Mouse (Mus musculus): Measurements from ENCODE around the gene Fbxw21. TPM values are rescaled to one million over a fixed set of nuclear protein-coding genes. Genes with fewer than 3 reads are reported as not detected.

Gene Fbxw21
- polyA plus RNA-seq, 1 experiment from 2014 or later, result not detected

DNA sequence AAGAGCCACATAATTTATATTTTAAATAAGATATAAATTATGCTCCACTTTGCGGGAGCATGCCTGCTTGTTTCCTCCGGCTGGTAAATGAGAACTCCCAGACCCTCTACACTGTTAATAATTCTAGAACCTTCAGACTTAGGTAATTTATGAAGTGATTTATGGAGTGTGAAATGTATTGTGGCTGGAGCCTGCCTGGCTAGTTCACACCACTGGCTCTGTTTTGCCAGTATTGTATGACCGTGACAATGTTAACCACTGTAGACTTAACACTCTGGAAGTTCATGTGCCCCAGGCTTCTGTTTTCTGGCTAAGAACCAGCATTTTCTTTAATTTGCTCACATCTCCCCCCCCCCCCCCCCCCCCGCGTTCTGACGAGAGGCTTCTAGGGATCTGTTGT, 54.5 kb downstream of the Fbxw21 start:
- Histone ChIP-seq H3K4me1 (ENCODE audit: control insufficient read depth, insufficient read depth, low read length) (0 out of 2 replicates have a peak, but pooled peaks cover 4% of the 10 kb centered on the region), H3K4me2 (replicated peaks; ENCODE audit: low read depth, low read length) (no peak overlapping the region), H3K9ac (replicated peaks; ENCODE audit: low read depth, low read length) (no peak overlapping the region), H3K27ac (ENCODE audit: low read length) (no peak overlapping the region), H3K36me3 (ENCODE audit: control insufficient read depth, insufficient read depth, low read length) (peaks cover 77% of the 10 kb centered on the region), H3K9me3 (ENCODE audit: control insufficient read depth, low read depth, low read length) (no peaks in the 10 kb centered on the region), H3K4me3 (ENCODE audit: low read depth, low read length) (no peak overlapping the region), H3K27me3 (ENCODE audit: control insufficient read depth, insufficient read depth, low read length) (no peaks in the 10 kb centered on the region)
- 57% methylated on average over 6 of the region's 6 CpGs for WGBS
- ATAC-seq (ENCODE audit: insufficient number of reproducible peaks, insufficient read depth, low FRiP score, low read depth), result no peak

DNA sequence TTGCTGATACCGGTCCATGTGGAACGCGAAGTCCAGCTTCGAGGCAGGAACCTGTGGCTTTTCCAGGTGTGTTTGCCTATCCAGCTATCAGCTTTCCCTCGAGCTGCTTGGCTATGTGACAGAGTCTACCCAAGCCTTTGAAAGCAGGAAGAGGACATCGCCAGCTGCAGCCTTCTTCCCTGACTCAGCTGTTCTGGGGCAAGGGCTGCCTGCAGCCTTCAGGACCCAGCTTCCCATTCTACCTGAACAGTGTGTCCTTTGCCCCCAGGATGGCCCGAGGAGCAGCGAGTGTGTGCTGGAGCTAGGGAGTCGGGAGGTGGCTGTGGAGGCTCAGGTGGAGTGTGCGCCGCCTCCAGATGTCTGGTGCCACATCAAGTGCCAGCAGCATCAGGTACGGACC, 56.2 kb downstream of the Fbxw21 start:
- WGBS, result 94% methylated on average over 12 of the region's 12 CpGs
- H3K4me1 ChIP-seq (ENCODE audit: control insufficient read depth, insufficient read depth, low read length), result 0 out of 2 replicates have a peak, but pooled peaks cover 4% of the 10 kb centered on the region
- peaks cover 69% of the 10 kb centered on the region for H3K36me3 ChIP-seq (ENCODE audit: control insufficient read depth, insufficient read depth, low read length)

GRCm38 (mm10) chr9:109105011-109105410, 56.8 kb downstream of the Fbxw21 start:
- no peak for ATAC-seq (ENCODE audit: insufficient number of reproducible peaks, insufficient read depth, low FRiP score, low read depth)

More for the DNA sequence above, 56.2 kb downstream of the Fbxw21 start:
- no peak for ATAC-seq (ENCODE audit: insufficient number of reproducible peaks, insufficient read depth, low FRiP score, low read depth)
- Histone ChIP-seq H3K9me3 (ENCODE audit: control insufficient read depth, low read depth, low read length) (no peaks in the 10 kb centered on the region), H3K4me3 (ENCODE audit: low read depth, low read length) (no peak overlapping the region), H3K27me3 (ENCODE audit: control insufficient read depth, insufficient read depth, low read length) (no peaks in the 10 kb centered on the region), H3K4me2 (replicated peaks; ENCODE audit: low read depth, low read length) (no peak overlapping the region), H3K9ac (replicated peaks; ENCODE audit: low read depth, low read length) (no peak overlapping the region), H3K27ac (ENCODE audit: low read length) (no peak overlapping the region)

GRCm38 (mm10) chr9:109104083-109104482, 57.8 kb downstream of the Fbxw21 start:
- no peaks in the 10 kb centered on the region for H3K9me3 ChIP-seq (ENCODE audit: control insufficient read depth, low read depth, low read length)
- no peak overlapping the region for H3K27ac ChIP-seq (ENCODE audit: low read length)
- ATAC-seq (ENCODE audit: insufficient number of reproducible peaks, insufficient read depth, low FRiP score, low read depth), result no peak
- H3K9ac ChIP-seq (replicated peaks; ENCODE audit: low read depth, low read length), result no peak overlapping the region
- 91% methylated on average over 9 of the region's 9 CpGs for WGBS
- no peak overlapping the region for H3K4me2 ChIP-seq (replicated peaks; ENCODE audit: low read depth, low read length)
- H3K27me3 ChIP-seq (ENCODE audit: control insufficient read depth, insufficient read depth, low read length), result no peaks in the 10 kb centered on the region
- H3K4me3 ChIP-seq (ENCODE audit: low read depth, low read length), result no peak overlapping the region
- H3K4me1 ChIP-seq (ENCODE audit: control insufficient read depth, insufficient read depth, low read length), result peaks cover 15% of the 10 kb centered on the region; the same call in 1 of the 2 replicates
- H3K36me3 ChIP-seq (ENCODE audit: control insufficient read depth, insufficient read depth, low read length), result peaks cover 68% of the 10 kb centered on the region

More at GRCm38 (mm10) chr9:109105011-109105410, 56.8 kb downstream of the Fbxw21 start:
- Histone ChIP-seq H3K27me3 (ENCODE audit: control insufficient read depth, insufficient read depth, low read length) (no peaks in the 10 kb centered on the region), H3K4me1 (ENCODE audit: control insufficient read depth, insufficient read depth, low read length) (peaks cover 6% of the 10 kb centered on the region; the same call in 1 of the 2 replicates), H3K27ac (ENCODE audit: low read length) (no peak overlapping the region), H3K9me3 (ENCODE audit: control insufficient read depth, low read depth, low read length) (no peaks in the 10 kb centered on the region), H3K4me3 (ENCODE audit: low read depth, low read length) (no peak overlapping the region), H3K4me2 (replicated peaks; ENCODE audit: low read depth, low read length) (no peak overlapping the region), H3K36me3 (ENCODE audit: control insufficient read depth, insufficient read depth, low read length) (peaks cover 67% of the 10 kb centered on the region), H3K9ac (replicated peaks; ENCODE audit: low read depth, low read length) (no peak overlapping the region)
- 80% methylated on average over 12 of the region's 12 CpGs for WGBS

- peaks cover 60% of the 10 kb centered on the region for H3K36me3 ChIP-seq (ENCODE audit: control insufficient read depth, insufficient read depth, low read length)
- WGBS, result 73% methylated on average over 7 of the region's 7 CpGs
Measured at GRCm38 (mm10) chr9:109103250-109103649, 58.6 kb downstream of the Fbxw21 start.

DNA sequence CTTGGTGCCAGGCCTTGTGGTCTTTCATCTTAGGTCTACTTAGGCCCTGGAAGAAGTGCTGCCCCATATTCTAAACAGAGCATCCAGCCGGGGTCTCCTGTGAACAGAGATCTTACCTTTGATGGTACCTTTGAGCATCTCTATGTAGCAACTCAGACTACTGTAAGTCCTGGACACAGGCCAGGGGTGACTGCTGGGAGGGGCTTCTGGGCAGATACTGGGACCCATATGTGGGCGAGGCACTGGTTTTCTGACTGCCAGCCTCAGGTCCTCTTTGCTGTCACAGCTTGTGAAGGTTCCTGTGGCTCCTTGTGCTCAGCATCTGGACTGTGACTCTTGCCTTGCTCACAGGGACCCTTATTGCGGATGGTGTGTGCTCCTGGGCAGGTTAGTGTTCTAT, 59.3 kb downstream of the Fbxw21 start:
- Histone ChIP-seq H3K9me3 (ENCODE audit: control insufficient read depth, low read depth, low read length) (no peaks in the 10 kb centered on the region), H3K4me2 (replicated peaks; ENCODE audit: low read depth, low read length) (no peak overlapping the region), H3K4me3 (ENCODE audit: low read depth, low read length) (no peak overlapping the region), H3K9ac (replicated peaks; ENCODE audit: low read depth, low read length) (no peak overlapping the region), H3K36me3 (ENCODE audit: control insufficient read depth, insufficient read depth, low read length) (peaks cover 52% of the 10 kb centered on the region), H3K27me3 (ENCODE audit: control insufficient read depth, insufficient read depth, low read length) (no peaks in the 10 kb centered on the region), H3K4me1 (ENCODE audit: control insufficient read depth, insufficient read depth, low read length) (peaks cover 30% of the 10 kb centered on the region), H3K27ac (ENCODE audit: low read length) (no peak overlapping the region)
- WGBS, result 95% methylated on average over 3 of the region's 3 CpGs
- ATAC-seq (ENCODE audit: insufficient number of reproducible peaks, insufficient read depth, low FRiP score, low read depth), result no peak

More at GRCm38 (mm10) chr9:109103250-109103649, 58.6 kb downstream of the Fbxw21 start:
- no peak overlapping the region for H3K9ac ChIP-seq (replicated peaks; ENCODE audit: low read depth, low read length)
- H3K4me3 ChIP-seq (ENCODE audit: low read depth, low read length), result no peak overlapping the region
- no peak overlapping the region for H3K4me2 ChIP-seq (replicated peaks; ENCODE audit: low read depth, low read length)
- peaks cover 24% of the 10 kb centered on the region for H3K4me1 ChIP-seq (ENCODE audit: control insufficient read depth, insufficient read depth, low read length)
- no peak overlapping the region for H3K27ac ChIP-seq (ENCODE audit: low read length)
- no peaks in the 10 kb centered on the region for H3K27me3 ChIP-seq (ENCODE audit: control insufficient read depth, insufficient read depth, low read length)
- no peaks in the 10 kb centered on the region for H3K9me3 ChIP-seq (ENCODE audit: control insufficient read depth, low read depth, low read length)
- no peak for ATAC-seq (ENCODE audit: insufficient number of reproducible peaks, insufficient read depth, low FRiP score, low read depth)

GRCm38 (mm10) chr9:109101933-109102445, 59.9 kb downstream of the Fbxw21 start:
- peaks cover 36% of the 10 kb centered on the region for H3K4me1 ChIP-seq (ENCODE audit: control insufficient read depth, insufficient read depth, low read length)

DNA sequence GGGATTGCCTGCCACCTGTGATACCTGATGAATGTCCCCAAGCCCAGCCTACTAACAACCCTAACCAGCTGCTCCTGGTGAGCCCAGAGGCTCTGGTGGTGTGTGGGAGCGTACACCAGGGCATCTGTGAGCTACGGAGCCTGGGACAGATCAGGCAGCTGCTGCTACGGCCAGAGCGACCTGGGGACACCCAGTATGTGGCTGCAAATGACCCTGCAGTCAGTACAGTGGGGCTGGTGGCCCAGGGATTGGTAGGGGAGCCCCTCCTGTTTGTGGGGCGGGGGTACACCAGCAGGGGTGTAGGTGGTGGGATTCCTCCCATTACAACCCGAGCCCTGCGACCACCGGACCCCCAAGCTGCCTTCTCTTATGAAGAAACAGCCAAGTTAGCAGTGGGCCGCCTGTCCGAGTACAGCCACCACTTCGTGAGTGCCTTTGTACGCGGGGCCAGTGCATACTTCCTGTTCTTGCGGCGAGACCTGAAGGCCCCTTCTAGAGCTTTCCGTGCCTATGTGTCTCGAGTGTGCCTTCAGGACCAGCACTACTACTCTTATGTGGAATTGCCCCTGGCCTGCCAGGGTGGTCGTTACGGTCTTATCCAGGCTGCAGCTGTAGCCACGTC, 61.4 kb downstream of the Fbxw21 start:
- peaks cover 40% of the 10 kb centered on the region for H3K36me3 ChIP-seq (ENCODE audit: control insufficient read depth, insufficient read depth, low read length)
- no peak overlapping the region for H3K27ac ChIP-seq (ENCODE audit: low read length)
- H3K9ac ChIP-seq (replicated peaks; ENCODE audit: low read depth, low read length), result no peak overlapping the region
- no peaks in the 10 kb centered on the region for H3K9me3 ChIP-seq (ENCODE audit: control insufficient read depth, low read depth, low read length)
- no peak for ATAC-seq (ENCODE audit: insufficient number of reproducible peaks, insufficient read depth, low FRiP score, low read depth)
- 91% methylated on average over 20 of the region's 20 CpGs for WGBS
- H3K27me3 ChIP-seq (ENCODE audit: control insufficient read depth, insufficient read depth, low read length), result no peaks in the 10 kb centered on the region
- peaks cover 44% of the 10 kb centered on the region for H3K4me1 ChIP-seq (ENCODE audit: control insufficient read depth, insufficient read depth, low read length)
- H3K4me3 ChIP-seq (ENCODE audit: low read depth, low read length), result no peak overlapping the region
- no peak overlapping the region for H3K4me2 ChIP-seq (replicated peaks; ENCODE audit: low read depth, low read length)

More at GRCm38 (mm10) chr9:109101933-109102445, 59.9 kb downstream of the Fbxw21 start:
- Histone ChIP-seq H3K4me3 (ENCODE audit: low read depth, low read length) (no peak overlapping the region), H3K9me3 (ENCODE audit: control insufficient read depth, low read depth, low read length) (no peaks in the 10 kb centered on the region), H3K36me3 (ENCODE audit: control insufficient read depth, insufficient read depth, low read length) (peaks cover 52% of the 10 kb centered on the region), H3K4me2 (replicated peaks; ENCODE audit: low read depth, low read length) (no peak overlapping the region), H3K27me3 (ENCODE audit: control insufficient read depth, insufficient read depth, low read length) (no peaks in the 10 kb centered on the region), H3K27ac (ENCODE audit: low read length) (no peak overlapping the region), H3K9ac (replicated peaks; ENCODE audit: low read depth, low read length) (no peak overlapping the region)
- 85% methylated on average over 5 of the region's 5 CpGs for WGBS
- ATAC-seq (ENCODE audit: insufficient number of reproducible peaks, insufficient read depth, low FRiP score, low read depth), result no peak
